Mouse (Mus musculus): ENCODE results near the gene Tomm40l. TPM values are rescaled to one million over a fixed set of nuclear protein-coding genes. Genes with fewer than 3 reads are reported as not detected.

The Tomm40l gene
- polyA plus RNA-seq, 1 experiment from 2014 or later: 11.8 TPM

DNA sequence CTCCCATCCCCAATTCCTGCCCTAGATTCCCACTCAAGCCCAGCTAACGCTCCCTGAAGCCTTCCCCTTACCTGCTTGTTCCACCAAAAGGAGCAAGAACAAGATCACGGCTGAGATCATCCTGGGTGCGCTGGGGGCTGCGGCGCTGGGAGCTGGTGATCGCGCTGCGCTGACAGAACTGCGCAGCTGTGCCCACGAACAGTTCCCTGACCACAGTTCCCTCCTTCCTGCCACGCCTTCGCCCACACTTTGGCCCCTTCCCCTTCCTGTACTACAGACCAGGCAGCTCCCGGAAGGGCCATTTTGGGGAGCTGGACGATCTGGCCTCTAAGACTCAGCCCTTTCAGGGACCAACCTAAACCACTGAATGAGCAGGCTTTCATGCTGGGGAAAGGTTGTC is 11.8 kb upstream of the Tomm40l start, which contains the start of gene Fcer1g:
TSS of gene Fcer1g (minus strand) at position 240 of the 400 bp plus-strand sequence.
- H3K4me1 ChIP-seq (ENCODE audit: control insufficient read depth, low read depth, low read length): peaks cover 24% of the 10 kb centered on the region
- H3K4me3 ChIP-seq (ENCODE audit: low read depth, low read length): peak within 1 kb of the TSS; percentile 47
- H3K27me3 ChIP-seq (ENCODE audit: control insufficient read depth, insufficient read depth, low read depth, low read length): no peaks in the 10 kb centered on the region
- H3K4me2 ChIP-seq (ENCODE audit: low read depth, low read length): no peak within 1 kb of the TSS
- peak within 1 kb of the TSS; percentile 7; the same call in 1 of the 2 replicates for H3K9ac ChIP-seq (ENCODE audit: low read depth, low read length)
- peak within 1 kb of the TSS; percentile 61 for H3K27ac ChIP-seq (ENCODE audit: low read length)
- 26% methylated on average over 14 of the region's 14 CpGs for WGBS (ENCODE audit: insufficient replicate concordance)
- H3K36me3 ChIP-seq (ENCODE audit: control insufficient read depth, insufficient read depth): peaks cover 20% of the 10 kb centered on the region
- no peak for ATAC-seq (ENCODE audit: low read depth)
- H3K9me3 ChIP-seq (replicated peaks; ENCODE audit: control insufficient read depth, low read length): no peaks in the 10 kb centered on the region

DNA sequence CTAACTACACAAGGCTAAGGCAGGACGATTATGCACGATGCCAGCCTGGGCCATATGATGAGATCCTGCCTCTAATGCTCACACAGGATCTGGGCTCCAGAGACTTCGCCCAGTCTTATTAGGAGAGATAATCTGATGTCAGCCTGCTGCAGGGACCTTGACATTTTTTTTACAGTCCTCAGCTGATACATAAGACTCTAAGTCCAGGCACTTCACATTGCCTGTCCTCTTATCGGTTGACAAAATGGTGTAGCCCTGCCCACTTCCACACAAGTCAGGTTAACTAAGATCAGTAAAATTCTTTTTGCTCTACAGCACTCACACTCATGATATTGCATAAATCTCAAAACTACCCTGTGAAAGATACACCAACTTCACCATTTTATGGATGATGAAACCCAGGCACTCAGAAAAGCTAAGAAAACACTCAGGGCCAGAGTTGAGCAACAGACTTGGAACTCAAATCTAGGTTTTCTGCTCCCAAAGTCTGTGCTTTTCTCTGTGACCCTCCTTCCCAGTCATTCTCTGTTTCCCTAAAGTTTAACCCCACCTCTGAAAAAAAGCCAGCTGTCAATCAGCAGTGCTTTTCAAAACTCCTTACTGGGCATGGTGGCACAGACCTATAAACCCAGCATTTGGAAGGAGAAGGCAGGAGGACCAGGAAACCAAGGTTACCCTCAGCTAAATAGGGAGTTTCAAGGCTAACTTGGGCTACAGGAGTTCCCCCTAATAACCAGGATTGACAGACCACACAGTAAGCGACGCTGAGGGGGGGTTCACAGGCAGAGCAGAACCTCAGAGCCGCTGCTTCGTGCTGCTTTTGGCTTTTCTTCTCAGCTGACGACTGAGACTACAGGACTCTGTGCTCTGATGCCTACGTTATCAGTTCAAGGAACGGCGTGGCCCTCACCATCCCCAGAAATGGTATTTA is 10.8 kb upstream of the Tomm40l start:
- Histone ChIP-seq H3K27me3 (ENCODE audit: control insufficient read depth, insufficient read depth, low read depth, low read length) (no peaks in the 10 kb centered on the region), H3K9ac (ENCODE audit: low read depth, low read length) (peak overlapping the region; percentile 16; the same call in 1 of the 2 replicates), H3K4me2 (ENCODE audit: low read depth, low read length) (peak overlapping the region; percentile 26; the same call in 1 of the 2 replicates), H3K9me3 (replicated peaks; ENCODE audit: control insufficient read depth, low read length) (no peaks in the 10 kb centered on the region), H3K4me1 (ENCODE audit: control insufficient read depth, low read depth, low read length) (peaks cover 24% of the 10 kb centered on the region), H3K4me3 (ENCODE audit: low read depth, low read length) (peak overlapping the region; percentile 47), H3K27ac (ENCODE audit: low read length) (peak overlapping the region; percentile 61), H3K36me3 (ENCODE audit: control insufficient read depth, insufficient read depth) (peaks cover 13% of the 10 kb centered on the region)
- 35% methylated on average over 12 of the region's 12 CpGs for WGBS (ENCODE audit: insufficient replicate concordance)
- ATAC-seq (ENCODE audit: low read depth): no peak; the same call in 1 of the 2 replicates

DNA sequence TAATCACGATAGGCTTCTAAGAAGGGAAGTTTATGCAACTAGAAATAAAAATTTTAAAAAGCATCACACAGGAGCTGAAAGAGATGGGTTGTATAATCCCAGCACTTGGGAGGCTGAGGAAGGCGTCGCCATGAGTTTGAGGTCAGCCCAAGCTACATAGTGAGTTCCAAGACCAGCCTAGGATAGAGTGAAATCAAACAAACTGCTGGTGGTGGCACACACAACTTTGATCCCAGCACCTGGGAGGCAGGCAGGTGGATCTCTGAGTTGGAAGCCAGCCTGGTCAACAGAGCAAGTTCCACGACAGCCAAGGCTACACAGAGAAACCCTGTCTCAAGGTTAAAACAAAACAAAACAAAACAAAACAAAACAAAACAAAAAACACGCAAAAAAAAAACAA is 10.0 kb upstream of the Tomm40l start:
- no peaks in the 10 kb centered on the region for H3K27me3 ChIP-seq (ENCODE audit: control insufficient read depth, insufficient read depth, low read depth, low read length)
- peak overlapping the region; percentile 61; the same call in 1 of the 2 replicates for H3K27ac ChIP-seq (ENCODE audit: low read length)
- peaks cover 10% of the 10 kb centered on the region for H3K36me3 ChIP-seq (ENCODE audit: control insufficient read depth, insufficient read depth)
- no peak overlapping the region; the same call in 1 of the 2 replicates for H3K9ac ChIP-seq (ENCODE audit: low read depth, low read length)
- peak overlapping the region; percentile 47 for H3K4me3 ChIP-seq (ENCODE audit: low read depth, low read length)
- peaks cover 21% of the 10 kb centered on the region for H3K4me1 ChIP-seq (ENCODE audit: control insufficient read depth, low read depth, low read length)
- WGBS (ENCODE audit: insufficient replicate concordance): 52% methylated on average over 5 of the region's 5 CpGs
- no peaks in the 10 kb centered on the region for H3K9me3 ChIP-seq (replicated peaks; ENCODE audit: control insufficient read depth, low read length)
- H3K4me2 ChIP-seq (ENCODE audit: low read depth, low read length): peak overlapping the region; percentile 26; the same call in 1 of the 2 replicates
- 0 out of 2 replicates have a peak, but pooled peaks have one; percentile 17 for ATAC-seq (ENCODE audit: low read depth)

DNA sequence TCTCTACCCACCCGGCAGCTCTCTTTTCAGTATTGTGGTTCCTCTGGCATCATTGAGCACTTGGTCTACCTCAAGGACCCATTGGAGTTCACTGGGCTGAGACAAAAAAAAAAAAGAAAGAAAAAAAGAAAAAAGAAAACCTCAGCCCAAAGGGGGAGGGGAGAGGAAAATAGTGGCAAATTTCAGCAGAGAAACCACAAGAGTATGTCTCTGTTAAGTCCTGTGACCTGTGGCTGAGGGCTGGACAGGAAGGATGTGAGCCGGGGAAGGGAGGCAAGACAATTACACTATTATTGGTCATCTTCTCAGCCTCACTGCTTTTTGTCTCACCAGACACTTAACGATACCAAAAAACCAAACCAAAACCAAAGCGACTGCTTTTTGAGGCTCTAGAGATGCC is 9.5 kb upstream of the Tomm40l start:
- peak overlapping the region; percentile 47 for H3K4me3 ChIP-seq (ENCODE audit: low read depth, low read length)
- WGBS (ENCODE audit: insufficient replicate concordance): 35% methylated on average over 4 of the region's 4 CpGs
- ATAC-seq (ENCODE audit: low read depth): no peak

DNA sequence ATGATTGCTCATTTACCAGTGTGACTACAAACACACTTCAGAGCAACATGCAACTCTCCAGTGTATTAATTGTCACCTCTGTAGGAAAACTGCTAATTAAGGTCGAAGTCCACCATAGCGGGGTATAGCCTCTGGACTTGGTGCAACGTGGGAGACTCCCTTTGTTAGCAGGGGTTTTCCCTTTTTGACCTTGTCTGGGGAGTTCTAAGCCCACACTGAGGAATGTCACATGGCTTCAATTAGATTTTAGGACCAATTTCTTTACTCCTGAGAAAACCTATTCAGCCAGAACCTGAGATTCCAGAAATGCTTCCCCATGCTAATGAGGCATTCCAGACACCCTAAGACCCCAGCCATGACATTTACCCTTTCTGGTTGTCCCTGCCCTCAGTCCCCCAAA is 7.9 kb upstream of the Tomm40l start:
- WGBS (ENCODE audit: insufficient replicate concordance): 69% methylated on average over 3 of the region's 3 CpGs
- no peak overlapping the region for H3K4me2 ChIP-seq (ENCODE audit: low read depth, low read length)
- no peak overlapping the region for H3K27ac ChIP-seq (ENCODE audit: low read length)

More for the DNA sequence above, 9.5 kb upstream of the Tomm40l start:
- Histone ChIP-seq H3K4me1 (ENCODE audit: control insufficient read depth, low read depth, low read length) (peaks cover 21% of the 10 kb centered on the region), H3K27me3 (ENCODE audit: control insufficient read depth, insufficient read depth, low read depth, low read length) (no peaks in the 10 kb centered on the region), H3K9me3 (replicated peaks; ENCODE audit: control insufficient read depth, low read length) (no peaks in the 10 kb centered on the region), H3K27ac (ENCODE audit: low read length) (no peak overlapping the region; the same call in 1 of the 2 replicates), H3K9ac (ENCODE audit: low read depth, low read length) (no peak overlapping the region), H3K4me2 (ENCODE audit: low read depth, low read length) (0 out of 2 replicates have a peak overlapping the region, but pooled peaks have one; percentile 26), H3K36me3 (ENCODE audit: control insufficient read depth, insufficient read depth) (peaks cover 7% of the 10 kb centered on the region)

DNA sequence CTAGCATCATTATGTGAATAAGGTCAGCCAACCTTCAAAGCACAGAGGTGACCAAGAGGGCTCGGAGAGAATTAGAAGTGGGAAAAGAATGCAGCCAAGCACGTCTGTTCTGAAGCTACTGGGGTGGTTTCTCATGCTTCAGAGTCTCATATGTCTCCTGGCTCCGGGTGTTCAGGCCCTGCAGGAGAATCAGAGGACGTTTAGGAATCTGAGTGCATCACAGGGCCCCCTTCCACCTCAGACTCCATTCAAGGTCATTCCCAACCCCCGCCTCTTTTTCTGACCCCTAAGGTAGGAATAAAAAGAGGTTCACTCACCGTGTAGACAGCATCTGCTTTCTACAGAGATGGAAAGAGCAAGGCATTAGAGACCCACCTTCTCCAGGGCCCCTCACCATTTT is 7.4 kb upstream of the Tomm40l start:
- no peaks in the 10 kb centered on the region for H3K9me3 ChIP-seq (replicated peaks; ENCODE audit: control insufficient read depth, low read length)
- no peak overlapping the region for H3K4me2 ChIP-seq (ENCODE audit: low read depth, low read length)
- no peaks in the 10 kb centered on the region for H3K36me3 ChIP-seq (ENCODE audit: control insufficient read depth, insufficient read depth)
- H3K4me1 ChIP-seq (ENCODE audit: control insufficient read depth, low read depth, low read length): peaks cover 21% of the 10 kb centered on the region
- H3K4me3 ChIP-seq (ENCODE audit: low read depth, low read length): no peak overlapping the region
- no peak overlapping the region for H3K9ac ChIP-seq (ENCODE audit: low read depth, low read length)
- 65% methylated on average over 6 of the region's 6 CpGs for WGBS (ENCODE audit: insufficient replicate concordance)
- no peak overlapping the region for H3K27ac ChIP-seq (ENCODE audit: low read length)
- ATAC-seq (ENCODE audit: low read depth): no peak
- H3K27me3 ChIP-seq (ENCODE audit: control insufficient read depth, insufficient read depth, low read depth, low read length): no peaks in the 10 kb centered on the region

More for the DNA sequence above, 7.9 kb upstream of the Tomm40l start:
- Histone ChIP-seq H3K9ac (ENCODE audit: low read depth, low read length) (no peak overlapping the region), H3K4me3 (ENCODE audit: low read depth, low read length) (no peak overlapping the region), H3K4me1 (ENCODE audit: control insufficient read depth, low read depth, low read length) (peaks cover 21% of the 10 kb centered on the region), H3K36me3 (ENCODE audit: control insufficient read depth, insufficient read depth) (no peaks in the 10 kb centered on the region), H3K9me3 (replicated peaks; ENCODE audit: control insufficient read depth, low read length) (no peaks in the 10 kb centered on the region), H3K27me3 (ENCODE audit: control insufficient read depth, insufficient read depth, low read depth, low read length) (no peaks in the 10 kb centered on the region)
- no peak for ATAC-seq (ENCODE audit: low read depth)

DNA sequence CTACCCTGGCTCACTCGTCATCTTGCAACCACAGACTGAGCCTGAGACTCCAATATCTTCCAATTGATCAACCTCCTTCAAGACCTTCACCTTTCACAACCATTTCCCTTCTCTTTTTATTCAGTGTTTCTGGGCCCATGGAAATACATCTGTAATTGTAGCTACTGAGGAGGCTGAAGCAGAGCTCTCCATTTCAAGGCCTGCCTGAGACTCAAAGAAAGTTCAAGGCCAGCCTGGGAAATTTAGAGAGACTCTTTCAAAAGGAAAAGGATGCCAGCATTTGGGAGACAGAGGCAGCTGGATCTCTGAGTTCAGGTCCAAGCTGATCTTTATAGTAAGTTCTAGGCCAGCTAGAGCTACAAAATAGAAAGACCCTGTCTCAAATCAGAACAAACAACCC is 5.6 kb upstream of the Tomm40l start:
- H3K9ac ChIP-seq (ENCODE audit: low read depth, low read length): no peak overlapping the region
- no peak overlapping the region for H3K4me3 ChIP-seq (ENCODE audit: low read depth, low read length)
- H3K4me2 ChIP-seq (ENCODE audit: low read depth, low read length): no peak overlapping the region
- no peaks in the 10 kb centered on the region for H3K36me3 ChIP-seq (ENCODE audit: control insufficient read depth, insufficient read depth)
- no peaks in the 10 kb centered on the region for H3K27me3 ChIP-seq (ENCODE audit: control insufficient read depth, insufficient read depth, low read depth, low read length)
- no peaks in the 10 kb centered on the region for H3K9me3 ChIP-seq (replicated peaks; ENCODE audit: control insufficient read depth, low read length)
- peaks cover 14% of the 10 kb centered on the region for H3K4me1 ChIP-seq (ENCODE audit: control insufficient read depth, low read depth, low read length)
- ATAC-seq (ENCODE audit: low read depth): no peak
- no peak overlapping the region for H3K27ac ChIP-seq (ENCODE audit: low read length)
- whole genome bisulfite sequencing (ENCODE audit: insufficient replicate concordance): 18% methylated on average over 1 of the region's 1 CpGs

DNA sequence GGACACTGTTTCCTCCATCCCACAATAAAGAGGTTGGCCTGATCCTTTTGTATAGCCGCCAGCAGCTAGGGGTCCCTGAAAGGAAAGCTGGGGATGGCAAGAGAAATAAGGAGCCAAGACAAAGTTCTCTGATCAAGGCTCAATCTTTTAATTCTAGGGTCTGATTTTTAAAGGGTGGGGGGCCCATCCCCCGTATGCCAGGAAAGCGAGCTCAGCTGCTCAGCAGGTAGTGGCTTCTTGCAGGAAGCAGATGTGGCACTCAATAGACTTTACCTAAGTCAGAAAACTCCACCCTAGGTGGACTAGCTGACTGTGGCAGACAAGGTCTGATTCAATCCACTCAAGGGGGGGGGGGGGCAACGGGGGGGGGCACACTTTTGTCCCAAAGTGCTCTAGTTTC is 4.5 kb upstream of the Tomm40l start:
- WGBS (ENCODE audit: insufficient replicate concordance): 44% methylated on average over 4 of the region's 4 CpGs
- no peaks in the 10 kb centered on the region for H3K27me3 ChIP-seq (ENCODE audit: control insufficient read depth, insufficient read depth, low read depth, low read length)
- no peak for ATAC-seq (ENCODE audit: low read depth)

DNA sequence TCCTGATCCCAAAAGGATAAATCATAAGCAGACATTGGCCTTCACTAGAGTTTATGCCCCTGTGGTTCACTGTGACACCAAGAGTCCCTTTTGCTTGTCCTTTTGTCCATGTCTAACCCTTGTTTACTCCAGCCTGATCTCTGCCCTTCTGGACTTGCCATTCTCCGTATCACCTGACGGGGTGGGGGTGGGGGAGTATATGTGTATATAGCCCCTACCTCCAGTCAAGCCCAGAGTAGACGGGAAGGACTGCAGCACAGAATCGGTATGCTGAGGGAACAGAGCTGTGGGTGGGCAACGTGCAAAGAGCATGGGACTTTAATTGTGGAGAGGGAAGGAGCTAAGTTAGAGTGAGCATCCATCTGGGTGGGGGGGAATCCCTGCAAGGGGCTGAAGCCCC is 2.5 kb upstream of the Tomm40l start, which contains the start of gene Apoa2:
TSS of gene Apoa2 (plus strand) at position 198 of the 400 bp plus-strand sequence.
- no peaks in the 10 kb centered on the region for H3K9me3 ChIP-seq (replicated peaks; ENCODE audit: control insufficient read depth, low read length)
- H3K27ac ChIP-seq (ENCODE audit: low read length): peak within 1 kb of the TSS; percentile 79
- peak within 1 kb of the TSS; percentile 32 for H3K9ac ChIP-seq (ENCODE audit: low read depth, low read length)
- WGBS (ENCODE audit: insufficient replicate concordance): 69% methylated on average over 5 of the region's 5 CpGs
- peaks cover 19% of the 10 kb centered on the region for H3K4me1 ChIP-seq (ENCODE audit: control insufficient read depth, low read depth, low read length)
- peak within 1 kb of the TSS; percentile 51 for H3K4me3 ChIP-seq (ENCODE audit: low read depth, low read length)
- ATAC-seq (ENCODE audit: low read depth): peak; percentile 24
- H3K27me3 ChIP-seq (ENCODE audit: control insufficient read depth, insufficient read depth, low read depth, low read length): no peaks in the 10 kb centered on the region
- no peaks in the 10 kb centered on the region for H3K36me3 ChIP-seq (ENCODE audit: control insufficient read depth, insufficient read depth)
- H3K4me2 ChIP-seq (ENCODE audit: low read depth, low read length): peak within 1 kb of the TSS; percentile 38; the same call in 1 of the 2 replicates

More for the DNA sequence above, 4.5 kb upstream of the Tomm40l start:
- Histone ChIP-seq H3K4me2 (ENCODE audit: low read depth, low read length) (peak overlapping the region; percentile 35; the same call in 1 of the 2 replicates), H3K27ac (ENCODE audit: low read length) (peak overlapping the region; percentile 69; the same call in 1 of the 2 replicates), H3K4me3 (ENCODE audit: low read depth, low read length) (peak overlapping the region; percentile 51), H3K4me1 (ENCODE audit: control insufficient read depth, low read depth, low read length) (peaks cover 10% of the 10 kb centered on the region), H3K9ac (ENCODE audit: low read depth, low read length) (no peak overlapping the region), H3K9me3 (replicated peaks; ENCODE audit: control insufficient read depth, low read length) (no peaks in the 10 kb centered on the region), H3K36me3 (ENCODE audit: control insufficient read depth, insufficient read depth) (no peaks in the 10 kb centered on the region)
